Mouse (Mus musculus) small intestine, adult 2 months (tissue): ENCODE results near the gene Lamp1.

Source experiments
- CTCF ChIP-seq: fragments of 200-500 bp; IDR thresholded peaks from 2 replicates; pipeline ENCODE4 v1.5.1; 2012; ENCODE audit warnings: low read depth, mild to moderate bottlenecking, control low read depth, inconsistent platforms, low read length, moderate library complexity, mixed read lengths; ENCODE audit not compliant: insufficient replicate concordance, insufficient read length; ENCODE audit errors: extremely low read depth
- POLR2A ChIP-seq: fragments of 200-500 bp; IDR thresholded peaks from 2 replicates; pipeline ENCODE4 v1.6.1; 2012; ENCODE audit warnings: low read depth, mild to moderate bottlenecking, control low read depth, inconsistent platforms, low read length, moderate library complexity

DNA sequence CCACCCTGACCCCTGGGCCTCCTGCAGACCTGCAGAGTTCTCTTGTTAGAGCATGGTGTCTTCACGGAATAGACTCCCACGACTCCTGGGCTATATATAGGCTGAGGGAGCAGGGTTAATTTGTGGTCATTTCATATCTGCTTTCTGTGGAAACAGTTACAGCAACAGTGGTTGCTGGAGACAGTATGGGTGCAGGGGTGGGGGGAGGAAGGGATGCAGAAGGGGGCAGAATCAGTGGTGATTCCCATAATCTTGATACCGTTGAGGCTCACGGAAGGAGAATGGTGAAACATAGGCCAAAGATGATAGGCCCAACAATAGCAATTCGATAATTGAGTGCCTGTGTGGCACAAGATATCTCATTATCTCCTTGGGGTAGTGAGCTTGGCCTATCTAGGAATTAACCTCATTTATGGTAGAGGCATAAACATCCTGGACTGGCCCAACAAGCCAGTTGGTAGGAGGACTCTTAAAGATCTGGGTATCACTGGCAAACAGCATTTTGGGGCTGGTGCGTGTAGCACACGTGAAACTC lies 36.0 kb upstream of the Lamp1 start:
- no peak for TF ChIP-seq POLR2A
- no peak for TF ChIP-seq CTCF
